Mouse (Mus musculus): Measurements from ENCODE around the gene Pkdrej.

DNA sequence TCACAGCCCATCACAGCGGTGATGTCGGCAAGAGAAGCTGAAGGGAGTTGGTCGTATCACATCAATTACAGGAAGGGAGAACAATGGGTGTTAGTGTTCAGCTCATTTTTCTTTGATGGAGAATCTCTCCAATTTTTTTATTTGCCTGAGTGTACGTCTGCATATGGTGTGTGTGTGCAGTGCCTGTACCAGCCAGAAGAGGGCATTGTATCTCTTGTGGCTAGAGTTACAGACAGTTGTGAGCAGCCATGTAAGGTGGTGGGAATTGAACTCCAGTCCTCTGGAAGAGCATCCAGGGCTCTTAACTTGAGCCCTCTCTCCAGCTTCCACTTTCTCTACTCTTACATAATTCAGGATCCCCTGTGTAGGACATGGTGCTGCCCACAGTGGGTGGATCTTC is 38.4 kb downstream of the Pkdrej start:
- TF ChIP-seq POLR2A (IDR thresholded peaks at IDR 0.05; ENCODE audit: low read depth, low read length) (no peak), CTCF (IDR thresholded peaks at IDR 0.05; ENCODE audit: extremely low read depth, insufficient read length, insufficient replicate concordance, low read depth, low read length) (no peak)

Data from small intestine, adult 2 months (tissue).